Mouse (Mus musculus) liver, adult 2 months (tissue): Measurements from ENCODE around the gene En2. TPM values are rescaled to one million over a fixed set of nuclear protein-coding genes. Genes with fewer than 3 reads are reported as not detected.

ENCODE experiments used
- DNase-seq: peaks from one replicate; pipeline ENCODE4 v3.0.0-alpha.2; 2011; ENCODE audit warnings: low read depth, low spot score; ENCODE audit errors: extremely low read depth
- H3K27ac ChIP-seq: fragments of 200-500 bp; replicated peaks from 2 replicates; pipeline ENCODE4 v1.5.1; 2012; ENCODE audit warnings: low read depth, mild to moderate bottlenecking, control low read depth, inconsistent platforms, low read length; ENCODE audit not compliant: insufficient read depth
- H3K27me3 ChIP-seq: fragments of 200-500 bp; 2 replicates; pipeline ENCODE4 v1.6.1; 2012; ENCODE audit warnings: mild to moderate bottlenecking, moderate library complexity, low read length, inconsistent platforms; ENCODE audit not compliant: control insufficient read depth, insufficient read depth
- H3K36me3 ChIP-seq: fragments of 200-500 bp; 2 replicates; pipeline ENCODE4 v1.6.1; 2012; ENCODE audit warnings: low read length, inconsistent platforms; ENCODE audit not compliant: control insufficient read depth, insufficient read depth
- H3K4me1 ChIP-seq: fragments of 200-500 bp; 2 replicates; pipeline ENCODE4 v1.6.1; 2011; ENCODE audit warnings: low read length; ENCODE audit not compliant: control insufficient read depth, insufficient read depth
- H3K4me3 ChIP-seq: fragments of 200-500 bp; 2 replicates; pipeline ENCODE4 v1.5.1; 2011; ENCODE audit warnings: low read depth, mild to moderate bottlenecking, control low read depth, low read length, moderate library complexity; ENCODE audit not compliant: insufficient read depth
- H3K79me2 ChIP-seq: fragments of 200-500 bp; 2 replicates; pipeline ENCODE4 v1.6.1; 2012; ENCODE audit warnings: inconsistent platforms, mild to moderate bottlenecking, low read length, moderate library complexity; ENCODE audit not compliant: control insufficient read depth, insufficient read depth
- H3K9ac ChIP-seq: fragments of 200-500 bp; 2 replicates; pipeline ENCODE4 v1.6.1; 2012; ENCODE audit warnings: low read depth, mild to moderate bottlenecking, control low read depth, inconsistent platforms, low read length
- CTCF ChIP-seq: fragments of 200-500 bp; IDR thresholded peaks from 2 replicates; pipeline ENCODE4 v1.5.1; 2011; ENCODE audit warnings: low read depth, low read length, control low read depth
- POLR2A ChIP-seq: fragments of 200-500 bp; IDR thresholded peaks from 2 replicates; pipeline ENCODE4 v1.6.1; 2011; ENCODE audit warnings: low read length, control low read depth; ENCODE audit not compliant: insufficient read depth; ENCODE audit errors: extremely low read depth
- WGBS: fragments of 180-500 bp; shearing (Covaris S2); methylation state at CpG from one replicate; pipeline ENCODE4 v1.1.7; 2018; 5-methylcytosine and 5-hydroxymethylcytosine counted together
- polyA plus RNA-seq: library from polyadenylated mRNA; depleted of rRNA; stranded (reverse); fragments of >200 nt; gene quantifications from 2 replicates; pipeline ENCODE4 v1.2.3, GENCODE M21; 2012
- total RNA-seq: library from RNA; depleted of rRNA; stranded (reverse); fragments of >200 nt; gene quantifications from 2 replicates; pipeline ENCODE4 v1.2.3, GENCODE M21; 2014

En2 gene
- total and polyA plus RNA-seq, 2 experiments = under 0.01 to 0.02 TPM

- H3K36me3 ChIP-seq = no peaks in the 10 kb centered on the region
- TF ChIP-seq CTCF (no peak), POLR2A (no peak)
- peaks cover 36% of the 10 kb centered on the region for H3K27me3 ChIP-seq
- peaks cover 3% of the 10 kb centered on the region; the same call in 1 of the 2 replicates for H3K4me1 ChIP-seq
- WGBS = 10% methylated on average over 5 of the region's 5 CpGs
- H3K79me2 ChIP-seq = no peaks in the 10 kb centered on the region
- H3K4me3 ChIP-seq = no peak overlapping the region
- H3K9ac ChIP-seq = no peak overlapping the region
- H3K27ac ChIP-seq = no peak overlapping the region
- DNase-seq = no peak
Observed at GRCm38 (mm10) chr5:28169166-28169801, 3.8 kb downstream of the En2 start.

GRCm38 (mm10) chr5:28170081-28170480, 4.6 kb downstream of the En2 start:
- Histone ChIP-seq H3K9ac (no peak overlapping the region), H3K4me3 (no peak overlapping the region), H3K36me3 (no peaks in the 10 kb centered on the region), H3K27ac (no peak overlapping the region), H3K4me1 (peaks cover 3% of the 10 kb centered on the region; the same call in 1 of the 2 replicates), H3K27me3 (peaks cover 37% of the 10 kb centered on the region), H3K79me2 (no peaks in the 10 kb centered on the region)
- no peak for DNase-seq
- TF ChIP-seq CTCF = no peak
- TF ChIP-seq POLR2A = no peak
- 16% methylated on average over 17 of the region's 17 CpGs for WGBS

- 7% methylated on average over 19 of the region's 19 CpGs for WGBS
- DNase-seq = no peak
Observed at GRCm38 (mm10) chr5:28170892-28171291, 5.4 kb downstream of the En2 start.

GRCm38 (mm10) chr5:28171667-28172066, 6.2 kb downstream of the En2 start:
- TF ChIP-seq POLR2A (no peak), CTCF (no peak)
- 31% methylated on average over 5 of the region's 5 CpGs for WGBS
- no peak overlapping the region for H3K4me3 ChIP-seq

More at GRCm38 (mm10) chr5:28170892-28171291, 5.4 kb downstream of the En2 start:
- H3K27me3 ChIP-seq = peaks cover 43% of the 10 kb centered on the region
- H3K9ac ChIP-seq = no peak overlapping the region
- H3K36me3 ChIP-seq = no peaks in the 10 kb centered on the region
- no peak overlapping the region for H3K27ac ChIP-seq
- H3K79me2 ChIP-seq = no peaks in the 10 kb centered on the region
- H3K4me1 ChIP-seq = peaks cover 3% of the 10 kb centered on the region; the same call in 1 of the 2 replicates
- TF ChIP-seq CTCF = no peak
- no peak for TF ChIP-seq POLR2A
- no peak overlapping the region for H3K4me3 ChIP-seq

GRCm38 (mm10) chr5:28172261-28172920, 6.9 kb downstream of the En2 start:
- 15% methylated on average over 8 of the region's 8 CpGs for WGBS
- TF ChIP-seq POLR2A (no peak), CTCF (no peak)
- Histone ChIP-seq H3K36me3 (no peaks in the 10 kb centered on the region), H3K9ac (no peak overlapping the region), H3K4me1 (no peaks in the 10 kb centered on the region), H3K79me2 (no peaks in the 10 kb centered on the region), H3K27me3 (peaks cover 33% of the 10 kb centered on the region), H3K27ac (no peak overlapping the region), H3K4me3 (no peak overlapping the region)
- no peak for DNase-seq

More at GRCm38 (mm10) chr5:28171667-28172066, 6.2 kb downstream of the En2 start:
- H3K9ac ChIP-seq = no peak overlapping the region
- H3K27ac ChIP-seq = no peak overlapping the region
- DNase-seq = no peak
- H3K79me2 ChIP-seq = no peaks in the 10 kb centered on the region
- H3K27me3 ChIP-seq = peaks cover 37% of the 10 kb centered on the region
- H3K4me1 ChIP-seq = no peaks in the 10 kb centered on the region
- no peaks in the 10 kb centered on the region for H3K36me3 ChIP-seq

- 18% methylated on average over 4 of the region's 4 CpGs for WGBS
Observed at GRCm38 (mm10) chr5:28172921-28173670, 7.6 kb downstream of the En2 start.

More at GRCm38 (mm10) chr5:28172921-28173670, 7.6 kb downstream of the En2 start:
- H3K36me3 ChIP-seq = no peaks in the 10 kb centered on the region
- TF ChIP-seq CTCF (no peak), POLR2A (no peak)
- H3K27ac ChIP-seq = no peak overlapping the region
- H3K9ac ChIP-seq = no peak overlapping the region
- H3K4me1 ChIP-seq = no peaks in the 10 kb centered on the region
- H3K27me3 ChIP-seq = peaks cover 31% of the 10 kb centered on the region
- no peak for DNase-seq
- H3K79me2 ChIP-seq = no peaks in the 10 kb centered on the region
- H3K4me3 ChIP-seq = no peak overlapping the region
